Mouse (Mus musculus) lung, postnatal 0 days (tissue): Measurements from ENCODE around the gene Fam222a.

Experiments used
- CTCF ChIP-seq: IDR thresholded peaks from 2 replicates; pipeline ENCODE4 v1.5.1; 2016; ENCODE audit warnings: antibody characterized with exemption, mild to moderate bottlenecking
- EP300 ChIP-seq: IDR thresholded peaks from 2 replicates; pipeline ENCODE4 v1.6.1; 2016; ENCODE audit warnings: antibody characterized with exemption, mild to moderate bottlenecking, control low read depth

- TF ChIP-seq CTCF (no peak), EP300 (no peak)
Observed at GRCm38 (mm10) chr5:114651449-114651848, 83.6 kb downstream of the Fam222a start.
